Comparison of ENCODE assay signal across 24 mouse cellular contexts in genomic region chr11:8723102-8723640, GRCm38 (mm10). TPM values are rescaled to one million over a fixed set of nuclear protein-coding genes. Genes with fewer than 3 reads are reported as not detected.
A peak's percentile ranks its signal among the peaks of the same experiment; 100 is the strongest.
DNase-seq lines count a peak whose midpoint lies in the region; ATAC-seq lines count a peak whose summit lies in the region.
"Had no signal": no experiment of that assay in that cellular context is flagged by ENCODE, and none has a peak within 500 bp of the region (broad histone marks: within the 10 kb centered on the region; RNA-seq: fewer than 3 reads in every experiment).

No protein-coding gene starts in this region.

- no peak overlapping the region for H3K4me2 ChIP-seq in hindbrain, embryonic 13.5 days
- H3K4me2 ChIP-seq in midbrain, embryonic 11.5 days, result no peak overlapping the region
- no peak overlapping the region for H3K4me2 ChIP-seq in midbrain, embryonic 15.5 days
- H3K4me2 ChIP-seq: embryonic facial prominence, embryonic 15.5 days; heart, embryonic 12.5 days; limb, embryonic 15.5 days; stomach, embryonic 15.5 days had no signal

- H3K4me1 ChIP-seq in hindbrain, embryonic 10.5 days (replicated peaks), result peaks cover 14% of the 10 kb centered on the region
- H3K4me1 ChIP-seq in hindbrain, embryonic 13.5 days (replicated peaks), result no peaks in the 10 kb centered on the region
- H3K4me1 ChIP-seq in midbrain, embryonic 11.5 days (ENCODE audit: control insufficient read depth, insufficient read depth, low read length), result no peaks in the 10 kb centered on the region
- no peaks in the 10 kb centered on the region for H3K4me1 ChIP-seq in midbrain, embryonic 15.5 days
- peaks cover 14% of the 10 kb centered on the region for H3K4me1 ChIP-seq in limb, embryonic 10.5 days
- H3K4me1 ChIP-seq: embryonic facial prominence, embryonic 15.5 days; heart, embryonic 12.5 days; limb, embryonic 15.5 days; stomach, embryonic 15.5 days had no signal

- no peaks in the 10 kb centered on the region for H3K9me3 ChIP-seq in hindbrain, embryonic 10.5 days
- no peaks in the 10 kb centered on the region for H3K9me3 ChIP-seq in hindbrain, embryonic 13.5 days
- no peaks in the 10 kb centered on the region for H3K9me3 ChIP-seq in midbrain, embryonic 11.5 days (ENCODE audit: control insufficient read depth, low read length)
- H3K9me3 ChIP-seq in midbrain, embryonic 15.5 days, result no peaks in the 10 kb centered on the region
- H3K9me3 ChIP-seq in limb, embryonic 10.5 days (replicated peaks), result no peaks in the 10 kb centered on the region
- H3K9me3 ChIP-seq: embryonic facial prominence, embryonic 15.5 days; heart, embryonic 12.5 days; limb, embryonic 15.5 days; stomach, embryonic 15.5 days had no signal

- H3K4me3 ChIP-seq in hindbrain, embryonic 10.5 days, result no peak overlapping the region
- no peak overlapping the region for H3K4me3 ChIP-seq in hindbrain, embryonic 13.5 days
- no peak overlapping the region for H3K4me3 ChIP-seq in midbrain, embryonic 11.5 days (ENCODE audit: low read depth, low read length)
- no peak overlapping the region for H3K4me3 ChIP-seq in midbrain, embryonic 15.5 days
- H3K4me3 ChIP-seq in limb, embryonic 10.5 days, result no peak overlapping the region
- H3K4me3 ChIP-seq: embryonic facial prominence, embryonic 15.5 days; heart, embryonic 12.5 days; left cerebral cortex, adult 2 months; limb, embryonic 15.5 days; stomach, embryonic 15.5 days had no signal

- ATAC-seq in hindbrain, embryonic 13.5 days (ENCODE audit: low FRiP score), result no peak
- ATAC-seq in midbrain, embryonic 11.5 days (ENCODE audit: low FRiP score), result no peak
- no peak for ATAC-seq in midbrain, embryonic 15.5 days (replicated peaks)
- ATAC-seq: inflammation-experienced regulatory T-cells, adult 6 months had no signal

- H3K27ac ChIP-seq in hindbrain, embryonic 10.5 days, result no peak overlapping the region
- H3K27ac ChIP-seq in hindbrain, embryonic 13.5 days, result no peak overlapping the region
- H3K27ac ChIP-seq in midbrain, embryonic 11.5 days (ENCODE audit: low read depth, low read length), result no peak overlapping the region
- H3K27ac ChIP-seq in midbrain, embryonic 15.5 days, result no peak overlapping the region
- peak overlapping the region; percentile 30 for H3K27ac ChIP-seq in limb, embryonic 10.5 days
- H3K27ac ChIP-seq: embryonic facial prominence, embryonic 15.5 days; left cerebral cortex, adult 2 months; limb, embryonic 15.5 days; stomach, embryonic 15.5 days had no signal

- peaks cover 3% of the 10 kb centered on the region; the same call in 1 of the 2 replicates for H3K27me3 ChIP-seq in hindbrain, embryonic 10.5 days (ENCODE audit: insufficient read depth, poor library complexity, severe bottlenecking)
- no peaks in the 10 kb centered on the region for H3K27me3 ChIP-seq in hindbrain, embryonic 13.5 days
- no peaks in the 10 kb centered on the region for H3K27me3 ChIP-seq in midbrain, embryonic 11.5 days (ENCODE audit: control insufficient read depth, insufficient read depth, low read length)
- H3K27me3 ChIP-seq in midbrain, embryonic 15.5 days (replicated peaks), result no peaks in the 10 kb centered on the region
- no peaks in the 10 kb centered on the region for H3K27me3 ChIP-seq in limb, embryonic 10.5 days (ENCODE audit: low read depth, poor library complexity, severe bottlenecking)
- H3K27me3 ChIP-seq: embryonic facial prominence, embryonic 15.5 days; heart, embryonic 12.5 days; limb, embryonic 15.5 days; stomach, embryonic 15.5 days had no signal

- H3K36me3 ChIP-seq in hindbrain, embryonic 10.5 days, result no peaks in the 10 kb centered on the region
- H3K36me3 ChIP-seq in hindbrain, embryonic 13.5 days, result no peaks in the 10 kb centered on the region
- no peaks in the 10 kb centered on the region for H3K36me3 ChIP-seq in midbrain, embryonic 11.5 days (ENCODE audit: control insufficient read depth, insufficient read depth, low read length)
- H3K36me3 ChIP-seq in midbrain, embryonic 15.5 days (replicated peaks), result no peaks in the 10 kb centered on the region
- no peaks in the 10 kb centered on the region for H3K36me3 ChIP-seq in limb, embryonic 10.5 days
- H3K36me3 ChIP-seq: embryonic facial prominence, embryonic 15.5 days; heart, embryonic 12.5 days; limb, embryonic 15.5 days; stomach, embryonic 15.5 days had no signal

- no peak overlapping the region for H3K9ac ChIP-seq in hindbrain, embryonic 13.5 days
- H3K9ac ChIP-seq in midbrain, embryonic 11.5 days (ENCODE audit: low read length), result no peak overlapping the region
- H3K9ac ChIP-seq in midbrain, embryonic 15.5 days, result no peak overlapping the region
- H3K9ac ChIP-seq: embryonic facial prominence, embryonic 15.5 days; heart, embryonic 12.5 days; limb, embryonic 15.5 days; stomach, embryonic 15.5 days had no signal

- DNase-seq in hindbrain, embryonic 10.5 days (ENCODE audit: low spot score), result peak; percentile 20
- DNase-seq in midbrain, embryonic 11.5 days (ENCODE audit: low spot score, missing footprints), result peak; percentile 82
- DNase-seq in R1 (ENCODE audit: low read depth, low spot score), result peak; percentile 46
- DNase-seq in limb, embryonic 10.5 days (ENCODE audit: low spot score), result peak; percentile 30
- no peak for DNase-seq in cerebellum, adult 9-10 months
- DNase-seq: adrenal gland, adult 2 months; cerebellum, adult 18-20 months; cerebellum, postnatal 25 days; heart, postnatal 10 days; kidney, adult 8-10 months; kidney, postnatal 10 days; lung, adult 18-20 months; lung, postnatal 10 days; midbrain, embryonic 14.5 days; thymus, adult 18-20 months; thymus, postnatal 4 days had no signal

- 6% methylated on average over 5 of the region's 5 CpGs for WGBS in hindbrain, embryonic 10.5 days
- WGBS in hindbrain, embryonic 13.5 days, result 4% methylated on average over 5 of the region's 5 CpGs
- 12% methylated on average over 5 of the region's 5 CpGs for WGBS in midbrain, embryonic 11.5 days
- 4% methylated on average over 5 of the region's 5 CpGs for WGBS in midbrain, embryonic 15.5 days
- 17% methylated on average over 5 of the region's 5 CpGs for WGBS in limb, embryonic 10.5 days

RNA-seq across cellular contexts. Expression of gene Tns3, which starts 58.8 kb away (rescaled TPM):
- 9.7 and 10.9 TPM in 2 replicates for polyA plus RNA-seq in hindbrain, embryonic 10.5 days (2016; fragmentation: Nextera tagmentation; extraction: Ambion mirVana)
- polyA plus RNA-seq in hindbrain, embryonic 13.5 days (2015; fragmentation: Nextera tagmentation; extraction: Ambion mirVana), result 4.9 and 5.3 TPM in 2 replicates
- 4.9 and 5.0 TPM in 2 replicates for polyA plus RNA-seq in midbrain, embryonic 11.5 days (2014; fragmentation: Nextera tagmentation; extraction: Ambion mirVana)
- 6.1 and 6.4 TPM in 2 replicates for polyA plus RNA-seq in midbrain, embryonic 15.5 days (2015; fragmentation: Nextera tagmentation; extraction: Ambion mirVana)
- 28.2 and 35.6 TPM in 2 replicates for polyA plus RNA-seq in limb, embryonic 10.5 days (2016; fragmentation: Nextera tagmentation; extraction: Ambion mirVana)
